Mouse (Mus musculus) embryonic facial prominence, embryonic 15.5 days (tissue): ENCODE measurements around the gene Mast1. TPM values are rescaled to one million over a fixed set of nuclear protein-coding genes. Genes with fewer than 3 reads are reported as not detected.

Experiments
- ATAC-seq: fragments of 200-750 bp; cut with Nextera tagmentation; 2 replicates; pipeline ENCODE4 v1.8.0; 2017; ENCODE audit warnings: low read depth, moderate TSS enrichment; ENCODE audit not compliant: insufficient number of reproducible peaks, low FRiP score, low TSS enrichment
- H3K27ac ChIP-seq: fragments of 300-500 bp; sonication (generic); replicated peaks from 2 replicates; pipeline ENCODE4 v1.5.1; 2015; ENCODE audit warnings: mild to moderate bottlenecking, inconsistent platforms
- H3K27me3 ChIP-seq: fragments of 300-500 bp; sonication (generic); 2 replicates; pipeline ENCODE4 v1.6.1; 2015; ENCODE audit warnings: inconsistent platforms
- H3K36me3 ChIP-seq: fragments of 300-500 bp; sonication (generic); 2 replicates; pipeline ENCODE4 v1.6.1; 2015; ENCODE audit warnings: mild to moderate bottlenecking, inconsistent platforms
- H3K4me1 ChIP-seq: fragments of 300-500 bp; sonication (generic); 2 replicates; pipeline ENCODE4 v1.6.1; 2015; ENCODE audit warnings: inconsistent platforms
- H3K4me2 ChIP-seq: fragments of 300-500 bp; sonication (generic); replicated peaks from 2 replicates; pipeline ENCODE4 v1.6.1; 2015; ENCODE audit warnings: mild to moderate bottlenecking, inconsistent platforms
- H3K4me3 ChIP-seq: fragments of 300-500 bp; sonication (generic); replicated peaks from 2 replicates; pipeline ENCODE4 v1.5.1; 2015; ENCODE audit warnings: mild to moderate bottlenecking, inconsistent platforms
- H3K9ac ChIP-seq: fragments of 300-500 bp; sonication (generic); 2 replicates; pipeline ENCODE4 v1.6.1; 2015; ENCODE audit warnings: inconsistent platforms
- H3K9me3 ChIP-seq: fragments of 300-500 bp; sonication (generic); replicated peaks from 2 replicates; pipeline ENCODE4 v1.6.1; 2016; ENCODE audit warnings: inconsistent platforms
- WGBS: fragments of 180-500 bp; shearing (Covaris S2); methylation state at CpG from one replicate; pipeline ENCODE4 v1.1.7; 2015; 5-methylcytosine and 5-hydroxymethylcytosine counted together
- polyA plus RNA-seq: library from polyadenylated mRNA; unstranded; fragments of >200 nt; fragmentation: Nextera tagmentation; extraction: Ambion mirVana; gene quantifications from 2 replicates; pipeline ENCODE4 v1.2.1, GENCODE M21; 2015

Mast1 gene
- 1.9 and 2.2 TPM in 2 replicates for polyA plus RNA-seq

GRCm38 (mm10) chr8:84936962-84937546 is at the start of gene Mast1:
Gene Mast1, minus strand, starts transcription at chr8:84937359.
- H3K27ac ChIP-seq: no peak within 1 kb of the TSS
- H3K4me3 ChIP-seq: peak within 1 kb of the TSS; percentile 38
- H3K36me3 ChIP-seq: no peaks in the 10 kb centered on the region
- peaks cover 64% of the 10 kb centered on the region for H3K27me3 ChIP-seq
- no peak within 1 kb of the TSS for H3K9ac ChIP-seq
- no peaks in the 10 kb centered on the region for H3K9me3 ChIP-seq
- ATAC-seq: no peak; the same call in 1 of the 2 replicates
- H3K4me1 ChIP-seq: peaks cover 14% of the 10 kb centered on the region
- under 1% methylated on average over 50 of the region's 50 CpGs for WGBS
- H3K4me2 ChIP-seq: peak within 1 kb of the TSS; percentile 66

- Histone ChIP-seq H3K36me3 (no peaks in the 10 kb centered on the region), H3K9ac (no peak overlapping the region), H3K9me3 (no peaks in the 10 kb centered on the region), H3K4me2 (peak overlapping the region; percentile 99), H3K27me3 (peaks cover 12% of the 10 kb centered on the region; the same call in 1 of the 2 replicates), H3K27ac (peak overlapping the region; percentile 88), H3K4me1 (peaks cover 59% of the 10 kb centered on the region), H3K4me3 (peak overlapping the region; percentile 53)
- 34% methylated on average over 8 of the region's 8 CpGs for WGBS
- ATAC-seq: no peak
Measured at GRCm38 (mm10) chr8:84986379-84986945, 49.3 kb upstream of the Mast1 start.

GRCm38 (mm10) chr8:84985684-84986378 is 48.7 kb upstream of the Mast1 start:
- peak overlapping the region; percentile 53 for H3K4me3 ChIP-seq
- H3K9me3 ChIP-seq: no peaks in the 10 kb centered on the region
- H3K27ac ChIP-seq: peak overlapping the region; percentile 88
- H3K36me3 ChIP-seq: no peaks in the 10 kb centered on the region
- ATAC-seq: no peak
- peaks cover 61% of the 10 kb centered on the region for H3K4me1 ChIP-seq
- peak overlapping the region; percentile 46 for H3K9ac ChIP-seq
- H3K27me3 ChIP-seq: peaks cover 12% of the 10 kb centered on the region; the same call in 1 of the 2 replicates
- WGBS: under 1% methylated on average over 53 of the region's 53 CpGs
- peak overlapping the region; percentile 99 for H3K4me2 ChIP-seq

- peak overlapping the region; percentile 99 for H3K4me2 ChIP-seq
- H3K4me3 ChIP-seq: peak overlapping the region; percentile 53
- H3K27me3 ChIP-seq: peaks cover 12% of the 10 kb centered on the region; the same call in 1 of the 2 replicates
- no peak for ATAC-seq
- H3K9me3 ChIP-seq: no peaks in the 10 kb centered on the region
- H3K9ac ChIP-seq: peak overlapping the region; percentile 46
- WGBS: under 1% methylated on average over 23 of the region's 23 CpGs
- no peaks in the 10 kb centered on the region for H3K36me3 ChIP-seq
- peak overlapping the region; percentile 88 for H3K27ac ChIP-seq
- peaks cover 63% of the 10 kb centered on the region for H3K4me1 ChIP-seq
Measured at GRCm38 (mm10) chr8:84985049-84985683, 48.0 kb upstream of the Mast1 start.

- Histone ChIP-seq H3K4me2 (peak overlapping the region; percentile 99), H3K9ac (no peak overlapping the region), H3K36me3 (no peaks in the 10 kb centered on the region), H3K4me3 (peak overlapping the region; percentile 53), H3K27ac (peak overlapping the region; percentile 88), H3K27me3 (peaks cover 12% of the 10 kb centered on the region; the same call in 1 of the 2 replicates), H3K4me1 (peaks cover 69% of the 10 kb centered on the region), H3K9me3 (no peaks in the 10 kb centered on the region)
- 4% methylated on average over 16 of the region's 16 CpGs for WGBS
- no peak for ATAC-seq
Measured at GRCm38 (mm10) chr8:84984294-84985048, 47.3 kb upstream of the Mast1 start.

- 41% methylated on average over 3 of the region's 3 CpGs for WGBS
- no peaks in the 10 kb centered on the region for H3K9me3 ChIP-seq
- peaks cover 13% of the 10 kb centered on the region for H3K27me3 ChIP-seq
- peaks cover 82% of the 10 kb centered on the region for H3K4me1 ChIP-seq
- no peak overlapping the region for H3K9ac ChIP-seq
- H3K27ac ChIP-seq: peak overlapping the region; percentile 80
- H3K36me3 ChIP-seq: no peaks in the 10 kb centered on the region
- no peak overlapping the region for H3K4me3 ChIP-seq
- ATAC-seq: no peak
- H3K4me2 ChIP-seq: no peak overlapping the region
Measured at GRCm38 (mm10) chr8:84982499-84983011, 45.4 kb upstream of the Mast1 start.

GRCm38 (mm10) chr8:84981644-84982498 is 44.7 kb upstream of the Mast1 start:
- H3K4me2 ChIP-seq: no peak overlapping the region
- peaks cover 89% of the 10 kb centered on the region for H3K4me1 ChIP-seq
- no peak for ATAC-seq
- H3K4me3 ChIP-seq: no peak overlapping the region
- 62% methylated on average over 15 of the region's 15 CpGs for WGBS
- H3K9me3 ChIP-seq: no peaks in the 10 kb centered on the region
- H3K9ac ChIP-seq: no peak overlapping the region
- H3K27me3 ChIP-seq: peaks cover 17% of the 10 kb centered on the region
- H3K27ac ChIP-seq: peak overlapping the region; percentile 80
- H3K36me3 ChIP-seq: no peaks in the 10 kb centered on the region

GRCm38 (mm10) chr8:84980622-84981358 is 43.6 kb upstream of the Mast1 start:
- Histone ChIP-seq H3K36me3 (no peaks in the 10 kb centered on the region), H3K4me2 (peak overlapping the region; percentile 99), H3K27ac (peak overlapping the region; percentile 80), H3K27me3 (peaks cover 11% of the 10 kb centered on the region), H3K9me3 (no peaks in the 10 kb centered on the region), H3K4me3 (peak overlapping the region; percentile 67), H3K4me1 (peaks cover 93% of the 10 kb centered on the region), H3K9ac (no peak overlapping the region)
- 21% methylated on average over 11 of the region's 11 CpGs for WGBS
- no peak for ATAC-seq

- Histone ChIP-seq H3K27ac (peak overlapping the region; percentile 80), H3K4me2 (peak overlapping the region; percentile 99), H3K4me3 (peak overlapping the region; percentile 67), H3K27me3 (peaks cover 9% of the 10 kb centered on the region), H3K4me1 (peaks cover 93% of the 10 kb centered on the region), H3K9me3 (no peaks in the 10 kb centered on the region), H3K9ac (peak overlapping the region; percentile 22; the same call in 1 of the 2 replicates), H3K36me3 (no peaks in the 10 kb centered on the region)
- ATAC-seq: peak; percentile 12
- 3% methylated on average over 37 of the region's 42 CpGs for WGBS
Measured at GRCm38 (mm10) chr8:84979599-84980421, 42.7 kb upstream of the Mast1 start.
